Mouse (Mus musculus): ENCODE measurements around the gene Clec14a. TPM values are rescaled to one million over a fixed set of nuclear protein-coding genes. Genes with fewer than 3 reads are reported as not detected.

Gene Clec14a
- total and polyA plus RNA-seq, 2 experiments from 2014 or later = 16.0 to 34.3 TPM

DNA sequence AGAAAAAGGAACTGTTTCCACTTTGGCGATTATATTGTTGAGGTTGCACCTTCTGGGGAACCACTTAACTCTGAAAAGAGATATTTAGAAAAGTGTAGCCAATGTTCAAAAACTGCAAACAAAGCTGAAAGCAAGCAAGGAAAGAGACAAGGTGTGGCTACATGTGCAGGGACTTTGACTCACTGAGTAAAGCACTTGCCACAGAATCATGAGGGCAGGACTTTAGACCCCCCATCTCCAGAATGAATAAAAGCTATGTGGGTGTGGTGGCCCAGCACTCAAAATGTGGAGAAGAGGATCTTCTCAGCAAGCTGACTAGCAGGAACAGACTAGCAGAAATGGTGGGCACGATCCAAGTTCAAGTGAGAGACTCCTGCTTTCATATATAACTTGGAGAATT is 36.6 kb downstream of the Clec14a start:
- ATAC-seq (ENCODE audit: insufficient read depth, low read depth) (no peak), DNase-seq (ENCODE audit: low spot score) (no peak)
- H3K36me3 ChIP-seq (replicated peaks; ENCODE audit: control insufficient read depth, insufficient read depth, low read length) = no peaks in the 10 kb centered on the region
- H3K9ac ChIP-seq (replicated peaks; ENCODE audit: low read depth, low read length) = no peak overlapping the region
- no peaks in the 10 kb centered on the region for H3K9me3 ChIP-seq (replicated peaks; ENCODE audit: control insufficient read depth, low read length)
- no peak overlapping the region for H3K4me3 ChIP-seq (ENCODE audit: low read depth, low read length)
- WGBS = 77% methylated on average over 2 of the region's 2 CpGs
- H3K4me1 ChIP-seq (ENCODE audit: control insufficient read depth, insufficient read depth) = no peaks in the 10 kb centered on the region
- TF ChIP-seq CTCF (IDR thresholded peaks at IDR 0.05; ENCODE audit: low read depth) = no peak
- TF ChIP-seq EP300 (IDR thresholded peaks at IDR 0.05; ENCODE audit: low read depth) = no peak
- no peak overlapping the region for H3K27ac ChIP-seq (ENCODE audit: low read depth)
- no peak overlapping the region for H3K4me2 ChIP-seq (ENCODE audit: low read depth, low read length)
- no peaks in the 10 kb centered on the region for H3K27me3 ChIP-seq (ENCODE audit: control insufficient read depth, insufficient read depth, low read length)

DNA sequence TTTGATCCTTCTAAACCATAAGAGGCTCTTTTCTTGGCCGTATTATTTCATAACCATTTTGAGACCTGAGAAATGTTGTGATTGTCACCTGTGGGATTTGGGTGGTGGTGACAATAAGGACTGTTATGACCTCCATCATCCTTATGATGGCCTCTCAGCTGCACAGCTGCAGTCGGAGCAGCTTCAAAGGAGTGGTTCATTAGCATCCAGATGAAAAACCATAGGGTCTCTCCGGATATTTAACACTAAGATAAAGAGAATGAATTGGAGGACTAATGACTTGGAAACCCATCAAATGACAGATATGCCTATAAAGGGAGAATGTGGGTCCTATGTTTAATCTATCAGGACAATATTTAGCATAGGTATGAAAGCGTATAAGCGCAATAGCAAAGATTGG is 43.4 kb downstream of the Clec14a start:
- ATAC-seq (ENCODE audit: insufficient read depth, low read depth) (no peak), DNase-seq (ENCODE audit: low spot score) (no peak)
- H3K36me3 ChIP-seq (replicated peaks; ENCODE audit: control insufficient read depth, insufficient read depth, low read length) = no peaks in the 10 kb centered on the region
- no peaks in the 10 kb centered on the region for H3K4me1 ChIP-seq (ENCODE audit: control insufficient read depth, insufficient read depth)
- no peaks in the 10 kb centered on the region for H3K9me3 ChIP-seq (replicated peaks; ENCODE audit: control insufficient read depth, low read length)
- H3K27me3 ChIP-seq (ENCODE audit: control insufficient read depth, insufficient read depth, low read length) = no peaks in the 10 kb centered on the region
- H3K27ac ChIP-seq (ENCODE audit: low read depth) = no peak overlapping the region
- H3K9ac ChIP-seq (replicated peaks; ENCODE audit: low read depth, low read length) = no peak overlapping the region
- 82% methylated on average over 5 of the region's 5 CpGs for WGBS
- H3K4me3 ChIP-seq (ENCODE audit: low read depth, low read length) = no peak overlapping the region
- no peak for TF ChIP-seq CTCF (IDR thresholded peaks at IDR 0.05; ENCODE audit: low read depth)
- TF ChIP-seq EP300 (IDR thresholded peaks at IDR 0.05; ENCODE audit: low read depth) = no peak
- H3K4me2 ChIP-seq (ENCODE audit: low read depth, low read length) = no peak overlapping the region

DNA sequence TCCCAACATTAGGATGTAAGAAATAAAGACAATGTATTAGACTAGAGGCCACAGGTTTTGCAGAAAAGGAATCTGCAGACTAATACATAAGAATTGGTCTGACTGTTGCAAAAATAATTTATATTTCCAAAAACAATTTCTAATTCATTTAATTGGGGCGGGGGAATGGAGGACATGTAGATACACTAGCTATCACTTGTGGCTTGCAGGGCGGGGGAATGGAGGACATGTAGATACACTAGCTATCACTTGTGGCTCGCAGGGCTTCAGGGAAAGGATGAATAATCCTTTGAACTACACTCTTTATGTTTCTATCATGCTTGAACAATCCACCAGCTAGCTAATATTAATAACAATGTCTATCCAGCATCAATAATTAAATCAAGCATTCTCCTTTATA is 50.0 kb downstream of the Clec14a start:
- DNase-seq (ENCODE audit: low spot score) (no peak), ATAC-seq (ENCODE audit: insufficient read depth, low read depth) (no peak)
- Histone ChIP-seq H3K4me3 (ENCODE audit: low read depth, low read length) (no peak overlapping the region), H3K27me3 (ENCODE audit: control insufficient read depth, insufficient read depth, low read length) (no peaks in the 10 kb centered on the region), H3K9ac (replicated peaks; ENCODE audit: low read depth, low read length) (no peak overlapping the region), H3K9me3 (replicated peaks; ENCODE audit: control insufficient read depth, low read length) (no peaks in the 10 kb centered on the region), H3K36me3 (replicated peaks; ENCODE audit: control insufficient read depth, insufficient read depth, low read length) (no peaks in the 10 kb centered on the region), H3K27ac (ENCODE audit: low read depth) (no peak overlapping the region), H3K4me2 (ENCODE audit: low read depth, low read length) (no peak overlapping the region), H3K4me1 (ENCODE audit: control insufficient read depth, insufficient read depth) (peaks cover 6% of the 10 kb centered on the region; the same call in 1 of the 2 replicates)
- WGBS = 70% methylated on average over 3 of the region's 3 CpGs
- TF ChIP-seq CTCF (IDR thresholded peaks at IDR 0.05; ENCODE audit: low read depth) = no peak
- no peak for TF ChIP-seq EP300 (IDR thresholded peaks at IDR 0.05; ENCODE audit: low read depth)

DNA sequence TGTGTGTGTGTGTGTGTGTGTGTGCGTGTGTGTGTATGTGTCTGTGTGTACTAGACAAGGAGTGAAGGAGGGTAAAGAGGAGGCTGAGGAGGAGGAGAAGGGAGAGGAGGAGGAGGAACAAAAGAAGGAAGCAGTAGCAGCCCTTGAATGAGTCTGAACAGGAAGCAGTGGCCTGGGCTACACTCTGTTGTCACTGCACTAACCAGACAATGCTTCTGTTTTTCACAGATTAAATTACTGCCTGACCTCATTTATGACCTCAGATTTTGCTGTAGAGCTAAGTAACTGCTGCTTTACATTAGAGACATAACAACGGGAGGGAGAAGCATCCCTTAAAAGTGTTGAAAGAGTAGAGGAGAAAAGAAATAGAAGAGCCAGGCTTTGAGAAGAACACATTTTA is 52.9 kb downstream of the Clec14a start:
- Histone ChIP-seq H3K27ac (ENCODE audit: low read depth) (no peak overlapping the region), H3K9me3 (replicated peaks; ENCODE audit: control insufficient read depth, low read length) (no peaks in the 10 kb centered on the region), H3K4me1 (ENCODE audit: control insufficient read depth, insufficient read depth) (peaks cover 22% of the 10 kb centered on the region), H3K4me3 (ENCODE audit: low read depth, low read length) (no peak overlapping the region), H3K27me3 (ENCODE audit: control insufficient read depth, insufficient read depth, low read length) (peaks cover 24% of the 10 kb centered on the region), H3K4me2 (ENCODE audit: low read depth, low read length) (no peak overlapping the region), H3K36me3 (replicated peaks; ENCODE audit: control insufficient read depth, insufficient read depth, low read length) (no peaks in the 10 kb centered on the region), H3K9ac (replicated peaks; ENCODE audit: low read depth, low read length) (no peak overlapping the region)
- ATAC-seq (ENCODE audit: insufficient read depth, low read depth) = no peak
- WGBS = 53% methylated on average over 2 of the region's 2 CpGs
- TF ChIP-seq CTCF (IDR thresholded peaks at IDR 0.05; ENCODE audit: low read depth) = no peak
- no peak for TF ChIP-seq EP300 (IDR thresholded peaks at IDR 0.05; ENCODE audit: low read depth)
- no peak for DNase-seq (ENCODE audit: low spot score)

Other genes with a start within 250 kb of the Clec14a start
- gene Sstr1, start 57.5 kb downstream of the Clec14a start, total RNA-seq (2014; rRNA removed; ENCODE audit: low replicate concordance) = 2.8 TPM in 1 of 2 replicates, not detected in the other
- 0.11 TPM in 1 of 2 replicates, not detected in the other for gene Sstr1, start 57.5 kb downstream of the Clec14a start, polyA plus RNA-seq (2015; fragmentation: Nextera tagmentation; extraction: Ambion mirVana)